Mouse (Mus musculus): ENCODE measurements around the gene Rrp7a. TPM values are rescaled to one million over a fixed set of nuclear protein-coding genes. Genes with fewer than 3 reads are reported as not detected.
A peak's percentile ranks its signal among the peaks of the same experiment; 100 is the strongest.

The Rrp7a gene
- polyA plus RNA-seq, 1 experiment from 2014 or later = 85.1 TPM

- ATAC-seq = no peak
- Histone ChIP-seq H3K36me3 (ENCODE audit: control insufficient read depth, insufficient read depth) (peaks cover 18% of the 10 kb centered on the region), H3K27me3 (replicated peaks; ENCODE audit: control insufficient read depth, insufficient read depth, low read length) (no peaks in the 10 kb centered on the region), H3K9ac (replicated peaks; ENCODE audit: low read depth, low read length) (no peak overlapping the region), H3K4me1 (replicated peaks; ENCODE audit: control insufficient read depth, insufficient read depth, low read length) (no peaks in the 10 kb centered on the region), H3K4me3 (replicated peaks; ENCODE audit: low read length) (no peak overlapping the region), H3K4me2 (ENCODE audit: low read length) (no peak overlapping the region), H3K27ac (ENCODE audit: low read length) (no peak overlapping the region), H3K9me3 (ENCODE audit: control insufficient read depth, low read length) (no peaks in the 10 kb centered on the region)
- WGBS = 95% methylated on average over 6 of the region's 6 CpGs
Measured at GRCm38 (mm10) chr15:83157667-83158064, 35.1 kb upstream of the Rrp7a start.

GRCm38 (mm10) chr15:83156929-83157666, 34.5 kb upstream of the Rrp7a start:
- Histone ChIP-seq H3K9me3 (ENCODE audit: control insufficient read depth, low read length) (no peaks in the 10 kb centered on the region), H3K4me2 (ENCODE audit: low read length) (no peak overlapping the region), H3K4me3 (replicated peaks; ENCODE audit: low read length) (no peak overlapping the region), H3K4me1 (replicated peaks; ENCODE audit: control insufficient read depth, insufficient read depth, low read length) (no peaks in the 10 kb centered on the region), H3K9ac (replicated peaks; ENCODE audit: low read depth, low read length) (no peak overlapping the region), H3K27me3 (replicated peaks; ENCODE audit: control insufficient read depth, insufficient read depth, low read length) (no peaks in the 10 kb centered on the region), H3K27ac (ENCODE audit: low read length) (no peak overlapping the region), H3K36me3 (ENCODE audit: control insufficient read depth, insufficient read depth) (peaks cover 18% of the 10 kb centered on the region)
- 62% methylated on average over 11 of the region's 11 CpGs for WGBS
- ATAC-seq = no peak

DNA sequence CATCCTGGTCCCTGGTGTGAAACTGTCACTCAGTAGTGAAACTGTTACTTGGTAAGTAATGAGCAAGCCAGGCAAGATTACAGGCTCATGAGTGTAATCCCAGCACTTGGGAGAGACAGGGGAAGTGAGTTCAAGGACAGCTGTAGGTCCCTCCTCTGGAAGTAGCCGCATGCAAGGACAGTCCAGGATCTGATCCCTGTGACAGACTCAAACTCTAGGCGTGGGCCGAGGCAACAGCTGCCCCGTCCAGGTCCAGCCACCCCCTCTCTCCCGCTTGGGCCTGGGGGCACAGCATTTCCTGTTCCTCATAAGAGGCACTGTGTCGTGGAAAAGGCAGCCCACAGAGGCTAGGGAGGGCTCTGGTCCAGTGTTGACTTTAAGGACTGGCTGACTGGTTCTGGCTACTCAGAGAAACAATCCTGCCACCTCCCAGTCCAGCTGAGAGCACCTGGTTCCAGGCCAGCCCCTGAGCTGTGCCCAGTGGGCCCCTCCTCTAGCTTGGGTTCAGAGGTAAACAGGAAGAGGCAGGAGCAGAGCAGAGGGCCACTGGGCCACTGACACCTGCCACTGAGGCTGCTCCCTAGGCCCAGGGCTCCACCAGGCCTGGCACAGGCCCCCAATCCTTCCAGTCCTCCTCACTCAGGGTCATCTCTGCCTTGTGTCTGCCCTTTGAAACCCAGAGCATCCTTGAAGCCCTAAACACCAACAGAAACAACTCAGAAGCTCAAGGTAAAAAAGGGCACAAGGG, 33.2 kb upstream of the Rrp7a start:
- no peak for ATAC-seq
- Histone ChIP-seq H3K9ac (replicated peaks; ENCODE audit: low read depth, low read length) (no peak overlapping the region), H3K27me3 (replicated peaks; ENCODE audit: control insufficient read depth, insufficient read depth, low read length) (no peaks in the 10 kb centered on the region), H3K4me2 (ENCODE audit: low read length) (no peak overlapping the region), H3K9me3 (ENCODE audit: control insufficient read depth, low read length) (no peaks in the 10 kb centered on the region), H3K27ac (ENCODE audit: low read length) (no peak overlapping the region), H3K36me3 (ENCODE audit: control insufficient read depth, insufficient read depth) (peaks cover 18% of the 10 kb centered on the region), H3K4me3 (replicated peaks; ENCODE audit: low read length) (no peak overlapping the region), H3K4me1 (replicated peaks; ENCODE audit: control insufficient read depth, insufficient read depth, low read length) (no peaks in the 10 kb centered on the region)
- 91% methylated on average over 6 of the region's 6 CpGs for WGBS

DNA sequence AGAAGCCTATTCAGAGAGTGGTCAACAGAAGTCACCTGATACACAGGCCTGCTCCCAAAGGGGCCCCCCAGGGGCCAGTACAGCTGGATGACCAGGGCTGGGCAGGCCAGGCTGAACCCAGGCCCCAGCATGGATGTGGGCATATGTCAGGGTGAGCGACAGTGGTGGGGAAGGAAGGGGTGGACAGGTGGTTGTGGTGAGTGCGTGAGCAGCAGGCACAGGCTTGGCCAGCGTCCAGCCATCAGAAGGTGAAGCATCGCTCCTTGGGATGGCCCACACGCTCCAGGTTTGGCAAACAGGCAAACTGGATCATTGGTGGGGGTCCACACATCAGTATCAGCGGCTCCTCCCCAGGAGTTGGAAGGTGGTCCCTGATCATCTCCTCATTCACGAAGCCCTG, 31.7 kb upstream of the Rrp7a start:
- H3K4me2 ChIP-seq (ENCODE audit: low read length) = no peak overlapping the region
- peaks cover 13% of the 10 kb centered on the region for H3K36me3 ChIP-seq (ENCODE audit: control insufficient read depth, insufficient read depth)
- H3K9me3 ChIP-seq (ENCODE audit: control insufficient read depth, low read length) = no peaks in the 10 kb centered on the region
- 91% methylated on average over 7 of the region's 7 CpGs for WGBS
- no peak overlapping the region for H3K4me3 ChIP-seq (replicated peaks; ENCODE audit: low read length)
- H3K9ac ChIP-seq (replicated peaks; ENCODE audit: low read depth, low read length) = no peak overlapping the region
- no peaks in the 10 kb centered on the region for H3K27me3 ChIP-seq (replicated peaks; ENCODE audit: control insufficient read depth, insufficient read depth, low read length)
- ATAC-seq = no peak
- no peak overlapping the region for H3K27ac ChIP-seq (ENCODE audit: low read length)
- 0 out of 2 replicates have a peak, but pooled peaks cover 4% of the 10 kb centered on the region for H3K4me1 ChIP-seq (replicated peaks; ENCODE audit: control insufficient read depth, insufficient read depth, low read length)

DNA sequence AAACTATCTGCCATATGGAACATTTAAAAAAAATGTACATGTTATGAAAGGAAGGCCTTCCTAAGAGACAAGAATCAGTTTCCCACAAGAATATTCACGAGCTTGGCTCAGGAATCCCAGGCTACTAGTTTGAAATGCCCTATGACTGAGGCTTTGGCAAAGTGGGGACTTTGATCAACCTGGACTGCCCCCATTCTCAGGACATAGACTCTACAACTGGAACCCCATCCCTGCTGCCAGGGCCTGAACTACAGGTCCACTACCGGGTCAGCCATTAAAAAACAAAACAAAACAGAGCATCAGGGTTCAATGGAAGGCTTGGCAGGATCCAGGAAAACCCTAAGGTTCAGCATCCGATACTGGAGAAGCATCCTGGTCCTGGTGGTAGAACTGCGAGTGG, 28.1 kb upstream of the Rrp7a start:
- Histone ChIP-seq H3K4me3 (replicated peaks; ENCODE audit: low read length) (no peak overlapping the region), H3K36me3 (ENCODE audit: control insufficient read depth, insufficient read depth) (peaks cover 5% of the 10 kb centered on the region), H3K9ac (replicated peaks; ENCODE audit: low read depth, low read length) (no peak overlapping the region), H3K27me3 (replicated peaks; ENCODE audit: control insufficient read depth, insufficient read depth, low read length) (no peaks in the 10 kb centered on the region), H3K4me2 (ENCODE audit: low read length) (no peak overlapping the region), H3K27ac (ENCODE audit: low read length) (no peak overlapping the region), H3K9me3 (ENCODE audit: control insufficient read depth, low read length) (no peaks in the 10 kb centered on the region), H3K4me1 (replicated peaks; ENCODE audit: control insufficient read depth, insufficient read depth, low read length) (peaks cover 15% of the 10 kb centered on the region)
- no peak for ATAC-seq
- 87% methylated on average over 4 of the region's 4 CpGs for WGBS

GRCm38 (mm10) chr15:83150073-83150442, 27.5 kb upstream of the Rrp7a start:
- 15% methylated on average over 3 of the region's 3 CpGs for WGBS
- peak overlapping the region; percentile 98 for H3K9ac ChIP-seq (replicated peaks; ENCODE audit: low read depth, low read length)
- H3K4me2 ChIP-seq (ENCODE audit: low read length) = peak overlapping the region; percentile 59
- no peaks in the 10 kb centered on the region for H3K9me3 ChIP-seq (ENCODE audit: control insufficient read depth, low read length)
- peak overlapping the region; percentile 99 for H3K27ac ChIP-seq (ENCODE audit: low read length)
- H3K36me3 ChIP-seq (ENCODE audit: control insufficient read depth, insufficient read depth) = peaks cover 5% of the 10 kb centered on the region
- H3K4me1 ChIP-seq (replicated peaks; ENCODE audit: control insufficient read depth, insufficient read depth, low read length) = peaks cover 15% of the 10 kb centered on the region
- no peaks in the 10 kb centered on the region for H3K27me3 ChIP-seq (replicated peaks; ENCODE audit: control insufficient read depth, insufficient read depth, low read length)
- peak overlapping the region; percentile 87 for H3K4me3 ChIP-seq (replicated peaks; ENCODE audit: low read length)
- ATAC-seq = no peak

GRCm38 (mm10) chr15:83149196-83150072, 26.8 kb upstream of the Rrp7a start, which contains the start of gene Poldip3:
Gene Poldip3, minus strand, starts transcription at chr15:83149384.
- H3K27me3 ChIP-seq (replicated peaks; ENCODE audit: control insufficient read depth, insufficient read depth, low read length) = no peaks in the 10 kb centered on the region
- ATAC-seq = peak; percentile 93
- peaks cover 15% of the 10 kb centered on the region for H3K4me1 ChIP-seq (replicated peaks; ENCODE audit: control insufficient read depth, insufficient read depth, low read length)
- H3K9me3 ChIP-seq (ENCODE audit: control insufficient read depth, low read length) = no peaks in the 10 kb centered on the region
- peak within 1 kb of the TSS; percentile 99 for H3K27ac ChIP-seq (ENCODE audit: low read length)
- peaks cover 5% of the 10 kb centered on the region for H3K36me3 ChIP-seq (ENCODE audit: control insufficient read depth, insufficient read depth)
- peak within 1 kb of the TSS; percentile 98 for H3K9ac ChIP-seq (replicated peaks; ENCODE audit: low read depth, low read length)
- peak within 1 kb of the TSS; percentile 61 for H3K4me2 ChIP-seq (ENCODE audit: low read length)
- H3K4me3 ChIP-seq (replicated peaks; ENCODE audit: low read length) = peak within 1 kb of the TSS; percentile 87
- under 1% methylated on average over 56 of the region's 56 CpGs for WGBS

DNA sequence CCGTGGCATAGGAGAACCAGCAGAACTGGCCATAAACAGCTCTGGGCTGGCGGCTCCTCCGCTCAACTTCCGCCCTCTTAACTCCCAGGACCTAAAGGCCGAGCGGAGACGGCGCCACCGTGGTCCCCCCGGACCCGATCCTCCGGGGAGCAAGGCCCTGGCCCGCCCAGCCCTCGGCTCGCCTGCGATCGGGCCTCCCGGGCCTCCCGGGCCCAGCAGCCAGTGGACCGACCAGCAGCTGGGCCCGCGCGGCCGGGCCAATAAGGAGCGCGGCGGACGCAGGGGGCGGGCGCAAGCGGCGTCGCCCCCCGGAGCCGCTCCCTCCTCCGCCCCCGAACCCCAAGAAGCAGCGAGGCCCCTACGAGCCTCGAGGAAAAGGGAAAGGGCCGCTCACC, 26.2 kb upstream of the Rrp7a start:
- under 1% methylated on average over 30 of the region's 41 CpGs for WGBS
- peak overlapping the region; percentile 61 for H3K4me2 ChIP-seq (ENCODE audit: low read length)
- H3K9ac ChIP-seq (replicated peaks; ENCODE audit: low read depth, low read length) = peak overlapping the region; percentile 98
- ATAC-seq = peak; percentile 77
- peak overlapping the region; percentile 99 for H3K27ac ChIP-seq (ENCODE audit: low read length)
- H3K4me1 ChIP-seq (replicated peaks; ENCODE audit: control insufficient read depth, insufficient read depth, low read length) = peaks cover 15% of the 10 kb centered on the region
- H3K9me3 ChIP-seq (ENCODE audit: control insufficient read depth, low read length) = no peaks in the 10 kb centered on the region
- H3K27me3 ChIP-seq (replicated peaks; ENCODE audit: control insufficient read depth, insufficient read depth, low read length) = no peaks in the 10 kb centered on the region
- peaks cover 5% of the 10 kb centered on the region for H3K36me3 ChIP-seq (ENCODE audit: control insufficient read depth, insufficient read depth)
- H3K4me3 ChIP-seq (replicated peaks; ENCODE audit: low read length) = peak overlapping the region; percentile 87

- no peaks in the 10 kb centered on the region for H3K9me3 ChIP-seq (ENCODE audit: control insufficient read depth, low read length)
- 3% methylated on average over 21 of the region's 21 CpGs for WGBS
- ATAC-seq = no peak
- peak overlapping the region; percentile 87 for H3K4me3 ChIP-seq (replicated peaks; ENCODE audit: low read length)
- peaks cover 15% of the 10 kb centered on the region for H3K4me1 ChIP-seq (replicated peaks; ENCODE audit: control insufficient read depth, insufficient read depth, low read length)
- H3K27ac ChIP-seq (ENCODE audit: low read length) = peak overlapping the region; percentile 99
- H3K9ac ChIP-seq (replicated peaks; ENCODE audit: low read depth, low read length) = peak overlapping the region; percentile 98
- H3K36me3 ChIP-seq (ENCODE audit: control insufficient read depth, insufficient read depth) = peaks cover 5% of the 10 kb centered on the region
- peak overlapping the region; percentile 61 for H3K4me2 ChIP-seq (ENCODE audit: low read length)
- H3K27me3 ChIP-seq (replicated peaks; ENCODE audit: control insufficient read depth, insufficient read depth, low read length) = no peaks in the 10 kb centered on the region
Measured at GRCm38 (mm10) chr15:83148395-83148794, 25.8 kb upstream of the Rrp7a start.

Measured in forebrain, embryonic 16.5 days (tissue).